Mouse (Mus musculus) retina, embryonic 14.5 days (tissue): ENCODE data around the gene Bace2.

Experiments
- DNase-seq: peaks from one replicate; pipeline ENCODE4 v3.0.0-alpha.2; 2015; ENCODE audit warnings: low spot score

Bace2 gene

DNA sequence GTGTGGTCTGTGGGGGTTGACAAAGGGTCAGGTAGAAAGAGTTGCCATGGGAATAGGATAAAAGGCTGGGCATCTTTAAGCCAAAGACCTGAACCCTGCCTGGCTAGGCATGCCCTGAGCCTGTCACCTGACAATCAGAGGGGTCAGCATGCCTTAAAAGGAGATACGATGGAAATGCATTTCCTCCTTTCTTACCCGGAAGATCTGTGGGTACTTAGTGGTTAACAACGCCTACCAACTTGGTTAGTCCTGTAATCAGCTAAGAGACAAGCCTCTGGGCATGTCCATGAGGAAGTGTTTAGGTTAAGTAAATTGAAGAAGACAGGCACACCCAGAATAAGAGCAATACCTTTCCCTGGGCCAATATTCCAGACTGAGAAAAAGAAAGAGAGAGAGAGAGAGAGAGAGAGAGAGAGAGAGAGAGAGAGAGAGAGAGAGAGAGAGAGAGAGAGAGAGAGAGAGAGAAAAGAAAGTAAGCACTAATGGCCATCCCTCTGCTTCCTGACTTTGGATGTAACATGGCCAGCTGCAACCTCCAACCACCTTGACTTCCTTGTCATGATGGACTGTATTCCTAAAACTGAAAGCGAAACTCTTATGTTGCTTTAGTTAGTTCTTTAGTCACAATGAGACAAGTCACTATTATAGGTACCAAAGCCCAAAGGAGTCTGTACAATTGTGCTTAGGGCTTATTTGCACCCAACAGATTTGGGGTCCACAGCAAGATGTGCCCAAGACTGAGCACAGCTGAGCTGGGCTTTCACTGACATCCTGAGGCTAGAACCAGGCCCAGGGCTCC, 111.7 kb downstream of the Bace2 start:
- DNase-seq = no peak

DNA sequence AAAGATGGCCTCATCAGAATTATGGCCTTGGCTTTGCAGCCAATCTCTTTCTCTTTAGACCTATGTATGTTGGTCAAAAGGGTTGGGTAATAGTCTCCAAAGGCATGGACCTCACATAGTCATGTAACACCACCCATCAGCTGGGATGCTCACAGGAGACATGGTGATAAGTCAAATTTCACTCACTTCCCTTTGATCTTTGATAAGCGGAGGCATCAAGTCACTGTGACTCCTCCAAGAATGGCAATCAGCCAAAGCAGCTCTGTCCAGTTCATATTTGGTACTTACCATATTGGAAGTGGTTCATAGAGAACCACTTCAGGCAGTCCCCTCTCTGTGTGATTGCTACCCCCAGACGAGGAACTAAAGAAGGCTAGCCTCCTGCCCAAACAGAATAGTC, 118.1 kb downstream of the Bace2 start:
- no peak for DNase-seq

DNA sequence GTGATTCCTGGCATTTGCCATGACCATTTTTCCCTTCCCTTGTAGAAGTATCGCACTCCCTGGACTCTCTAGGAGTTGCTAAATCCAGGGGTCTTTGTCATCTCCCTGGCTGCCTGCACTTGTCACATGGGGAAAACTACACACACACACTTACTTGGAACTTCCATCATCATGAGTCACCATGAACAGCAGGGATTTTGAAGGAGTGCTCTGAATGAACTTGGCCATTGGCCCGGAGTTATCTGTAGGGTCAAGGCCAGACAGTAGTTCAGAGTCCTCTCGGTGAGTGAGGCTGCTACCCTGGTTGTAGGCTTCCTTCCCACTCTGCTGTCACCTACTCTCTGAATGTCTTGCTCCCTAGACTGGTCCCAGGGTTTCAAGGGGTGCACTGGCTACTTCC, 119.0 kb downstream of the Bace2 start:
- no peak for DNase-seq

DNA sequence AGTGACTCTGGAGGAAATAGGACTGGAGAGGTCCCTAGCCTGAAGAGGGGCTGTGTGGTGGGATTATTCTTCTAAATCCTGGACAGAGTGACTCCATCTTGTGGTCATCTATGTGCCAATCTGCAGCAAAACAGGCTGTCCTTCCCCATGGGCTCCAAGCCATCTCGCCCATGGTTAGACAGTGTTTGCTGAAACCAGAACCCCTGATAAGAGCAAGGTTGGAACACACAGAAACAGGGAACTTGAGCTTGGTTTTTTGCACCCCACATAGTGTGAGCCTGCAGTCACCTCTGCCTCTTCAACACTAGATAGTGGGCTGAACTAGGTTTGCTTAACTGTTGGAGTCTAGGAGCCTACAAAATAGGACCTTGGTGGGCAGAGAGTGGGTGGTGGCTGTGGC, 120.0 kb downstream of the Bace2 start:
- DNase-seq = no peak

DNA sequence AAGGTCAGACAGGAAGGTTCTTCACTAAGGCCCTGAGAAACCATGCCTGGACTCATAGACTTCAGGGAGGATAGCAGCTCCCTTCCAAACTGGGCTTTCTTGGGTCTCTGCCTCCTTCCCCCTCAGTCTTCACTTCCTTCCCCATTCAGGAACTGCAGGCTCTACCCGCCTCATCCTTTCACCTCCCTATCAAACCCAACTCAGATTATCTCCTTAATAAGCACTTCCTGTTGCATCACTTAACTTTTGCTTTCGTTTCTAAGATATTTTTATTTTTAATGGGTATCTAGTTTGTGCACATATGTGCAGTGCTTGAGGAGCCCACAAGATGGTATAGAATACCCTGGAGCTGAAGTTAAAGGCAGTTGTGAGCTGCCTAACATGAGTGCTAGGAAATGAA, 122.1 kb downstream of the Bace2 start:
- no peak for DNase-seq

DNA sequence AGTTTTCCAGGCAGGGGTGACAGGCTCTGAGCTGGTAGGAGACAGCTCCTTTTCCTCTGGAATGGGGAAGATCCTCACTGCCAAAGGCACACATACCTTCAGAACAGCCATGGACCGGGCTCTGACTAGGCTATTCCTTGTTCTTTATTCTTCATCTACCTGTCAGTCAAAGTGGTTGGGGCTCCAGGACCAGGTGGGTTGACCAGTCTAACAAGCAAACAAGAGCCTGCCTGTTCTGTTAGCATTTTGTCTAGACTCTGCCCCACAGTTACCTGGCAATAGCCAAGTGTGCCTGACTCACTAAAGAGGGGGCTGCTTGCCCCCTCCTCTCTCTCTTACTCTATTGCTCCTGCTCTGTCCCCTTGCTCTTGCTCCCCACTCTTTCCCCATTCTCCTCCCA, 135.8 kb downstream of the Bace2 start:
- no peak for DNase-seq
